8 mouse cellular contexts compared by ENCODE assay signal in the genomic region with DNA sequence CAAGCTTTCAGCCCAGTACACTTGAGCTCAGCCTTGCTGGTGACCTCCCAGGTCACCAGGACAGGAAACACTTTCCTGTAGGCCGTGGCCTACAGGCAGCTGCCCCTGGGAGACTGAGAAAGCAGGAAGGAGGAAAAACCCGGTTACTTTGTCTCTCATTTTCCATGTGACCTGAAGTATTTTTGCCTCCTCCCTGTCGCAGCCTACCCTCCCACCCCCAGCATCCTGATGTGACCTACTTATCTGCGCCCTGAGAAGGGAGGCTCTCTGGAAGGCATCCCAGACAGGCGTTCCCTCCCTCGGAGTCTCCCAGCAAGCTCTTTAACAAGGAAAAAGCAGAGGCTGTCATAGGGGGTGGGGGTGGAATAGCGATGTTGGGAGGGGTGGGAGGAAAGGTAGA. TPM values are rescaled to one million over a fixed set of nuclear protein-coding genes. Genes with fewer than 3 reads are reported as not detected.
DNase-seq lines count a peak whose midpoint lies in the region.

No protein-coding gene starts in this region.

- peak; percentile 46 to 52 for DNase-seq in layer of hippocampus, adult 8-10 months (ENCODE audit: low spot score in 2 of 2)
- DNase-seq in layer of hippocampus, postnatal 25 days (ENCODE audit: extremely low spot score in 1 of 2, low spot score in 1 of 2): no peak
- DNase-seq in cerebellum, adult 9-10 months: peak; percentile 25
- DNase-seq in heart, adult 11 months: peak; percentile 99
- DNase-seq in kidney, postnatal 14 days: peak; percentile 80
- DNase-seq in lung, postnatal 10 days: peak; percentile 91
- DNase-seq in urinary bladder, postnatal 36 days (ENCODE audit: low spot score in 2 of 2): peak; percentile 30 to 61
- no peak for DNase-seq in spleen, adult 18-20 months

RNA-seq across cellular contexts. Expression of a gene that starts 16.0 kb away (rescaled TPM):
- 1 to 10 TPM; 1.4 to 3.1 (median 2.3) TPM for total RNA-seq in layer of hippocampus, adult 8-10 months (2022)
- 1 to 10 TPM; 2.3 to 2.9 TPM for total RNA-seq in layer of hippocampus, postnatal 25 days (2021)

Comparison
In these comparisons a context has a peak if more than half of its experiments do, and no peak if none do; other contexts are left out.
1. DNase-seq: peak in layer of hippocampus, adult 8-10 months (2 of 2), cerebellum, adult 9-10 months (single experiment), heart, adult 11 months (single experiment), kidney, postnatal 14 days (single experiment), lung, postnatal 10 days (single experiment) and urinary bladder, postnatal 36 days (2 of 2); none in layer of hippocampus, postnatal 25 days (0 of 2) and spleen, adult 18-20 months (0 of 2).